In genomic region chr13:104493466-104493993, GRCm38 (mm10) we compare ENCODE assay signal across 16 mouse cellular contexts.
DNase-seq lines count a peak whose midpoint lies in the region; ATAC-seq and TF ChIP-seq lines count a peak whose summit lies in the region.
"Had no signal": no experiment of that assay in that cellular context is flagged by ENCODE, and none has a peak within 500 bp of the region (broad histone marks: within the 10 kb centered on the region; RNA-seq: fewer than 3 reads in every experiment).

No protein-coding gene starts in this region.

- H3K36me3 ChIP-seq in lung, postnatal 0 days (ENCODE audit: insufficient read depth, low read length): no peaks in the 10 kb centered on the region
- H3K36me3 ChIP-seq in limb, embryonic 14.5 days (ENCODE audit: control insufficient read depth, insufficient read depth, low read length): no peaks in the 10 kb centered on the region
- H3K36me3 ChIP-seq: embryonic facial prominence, embryonic 12.5 days; forebrain, embryonic 12.5 days; hindbrain, embryonic 12.5 days had no signal

- no peak for TF ChIP-seq CTCF in lung, postnatal 0 days (IDR thresholded peaks at IDR 0.05)
- no peak for TF ChIP-seq CTCF in lung, adult 2 months (IDR thresholded peaks at IDR 0.05; ENCODE audit: insufficient read depth, low read length)

- H3K4me2 ChIP-seq in lung, postnatal 0 days (replicated peaks; ENCODE audit: low read depth, low read length): no peak overlapping the region
- no peak overlapping the region for H3K4me2 ChIP-seq in limb, embryonic 14.5 days (replicated peaks; ENCODE audit: low read depth, low read length, severe bottlenecking)
- H3K4me2 ChIP-seq: embryonic facial prominence, embryonic 12.5 days; forebrain, embryonic 12.5 days; hindbrain, embryonic 12.5 days had no signal

- H3K4me1 ChIP-seq in lung, postnatal 0 days (ENCODE audit: insufficient read depth, low read depth, low read length): no peaks in the 10 kb centered on the region
- H3K4me1 ChIP-seq in lung, adult 2 months (ENCODE audit: control insufficient read depth, insufficient read depth, low read length): no peaks in the 10 kb centered on the region
- H3K4me1 ChIP-seq in limb, embryonic 14.5 days (ENCODE audit: control insufficient read depth, insufficient read depth, low read length): peaks cover 10% of the 10 kb centered on the region
- H3K4me1 ChIP-seq: embryonic facial prominence, embryonic 12.5 days; forebrain, embryonic 12.5 days; hindbrain, embryonic 12.5 days; megakaryocyte, embryonic 14.5 days had no signal

- peak; percentile 31 to 35 for DNase-seq in heart, postnatal 10 days
- DNase-seq in heart, adult 18-20 months: no peak
- peak; percentile 19 for DNase-seq in lung, postnatal 0 days (ENCODE audit: low spot score)
- DNase-seq in lung, adult 2 months: no peak
- DNase-seq in adrenal gland, postnatal 10 days: peak; percentile 40
- DNase-seq in limb, embryonic 14.5 days (ENCODE audit: low spot score): no peak
- DNase-seq in spleen, postnatal 36 days (ENCODE audit: low spot score in 2 of 2): no peak
- DNase-seq: cerebellum, postnatal 36 days; kidney, adult 18-20 months; thymus, adult 18-20 months had no signal

- no peaks in the 10 kb centered on the region for H3K27me3 ChIP-seq in lung, postnatal 0 days (replicated peaks; ENCODE audit: insufficient read depth, low read length)
- H3K27me3 ChIP-seq in limb, embryonic 14.5 days (ENCODE audit: control insufficient read depth, insufficient read depth, low read length): no peaks in the 10 kb centered on the region
- H3K27me3 ChIP-seq: CH12.LX; embryonic facial prominence, embryonic 12.5 days; forebrain, embryonic 12.5 days; hindbrain, embryonic 12.5 days; megakaryocyte, embryonic 14.5 days had no signal

- ATAC-seq in lung, postnatal 0 days: no peak
- ATAC-seq in limb, embryonic 14.5 days (ENCODE audit: low FRiP score, low read depth): no peak

- H3K9ac ChIP-seq in lung, postnatal 0 days (replicated peaks; ENCODE audit: low read depth): no peak overlapping the region
- no peak overlapping the region for H3K9ac ChIP-seq in limb, embryonic 14.5 days (ENCODE audit: low read depth, low read length, severe bottlenecking)
- H3K9ac ChIP-seq: embryonic facial prominence, embryonic 12.5 days; forebrain, embryonic 12.5 days; hindbrain, embryonic 12.5 days; liver, embryonic 14.5 days had no signal

- no peak overlapping the region for H3K4me3 ChIP-seq in lung, postnatal 0 days (ENCODE audit: low read depth, low read length)
- H3K4me3 ChIP-seq in lung, adult 2 months (replicated peaks; ENCODE audit: extremely low read depth, low read depth, low read length): no peak overlapping the region
- no peak overlapping the region for H3K4me3 ChIP-seq in limb, embryonic 14.5 days (replicated peaks; ENCODE audit: low read length)
- H3K4me3 ChIP-seq: embryonic facial prominence, embryonic 12.5 days; forebrain, embryonic 12.5 days; hindbrain, embryonic 12.5 days; megakaryocyte, embryonic 14.5 days had no signal

- H3K9me3 ChIP-seq in lung, postnatal 0 days (ENCODE audit: low read length): no peaks in the 10 kb centered on the region
- H3K9me3 ChIP-seq in limb, embryonic 14.5 days (ENCODE audit: control insufficient read depth, low read length): no peaks in the 10 kb centered on the region
- H3K9me3 ChIP-seq: embryonic facial prominence, embryonic 12.5 days; forebrain, embryonic 12.5 days; hindbrain, embryonic 12.5 days; megakaryocyte, embryonic 14.5 days had no signal

- no peak for TF ChIP-seq EP300 in lung, postnatal 0 days (IDR thresholded peaks at IDR 0.05)

- no peak overlapping the region for H3K27ac ChIP-seq in lung, postnatal 0 days (ENCODE audit: low read length)
- H3K27ac ChIP-seq in limb, embryonic 14.5 days (replicated peaks; ENCODE audit: low read depth, low read length): peak overlapping the region; percentile 26; the same call in 1 of the 2 replicates
- H3K27ac ChIP-seq: embryonic facial prominence, embryonic 12.5 days; forebrain, embryonic 12.5 days; hindbrain, embryonic 12.5 days; liver, embryonic 14.5 days had no signal

- intact Hi-C loops in heart, postnatal 10 days (cut with DNase I): no loop called here

- TF ChIP-seq POLR2A in lung, adult 2 months (IDR thresholded peaks at IDR 0.05; ENCODE audit: borderline replicate concordance, extremely low read depth, low read depth, low read length): no peak
- TF ChIP-seq POLR2A in limb, embryonic 14.5 days (IDR thresholded peaks at IDR 0.05; ENCODE audit: borderline replicate concordance, extremely low read depth, insufficient read depth, insufficient read length): no peak

- WGBS in lung, postnatal 0 days: 41% methylated on average over 8 of the region's 8 CpGs
- 31% methylated on average over 8 of the region's 8 CpGs for WGBS in lung, adult 2 months
- WGBS in limb, embryonic 14.5 days: 43% methylated on average over 8 of the region's 8 CpGs

Comparison
In these comparisons a context has a peak if more than half of its experiments do, and no peak if none do; other contexts are left out.
1. DNase-seq: peak in heart, postnatal 10 days (2 of 2), lung, postnatal 0 days (single experiment) and adrenal gland, postnatal 10 days (single experiment); none in heart, adult 18-20 months (0 of 2), lung, adult 2 months (single experiment), limb, embryonic 14.5 days (single experiment) and spleen, postnatal 36 days (0 of 2).